Mouse (Mus musculus) brain, embryonic 14.5 days (tissue): ENCODE data around the gene Myh14. TPM values are rescaled to one million over a fixed set of nuclear protein-coding genes. Genes with fewer than 3 reads are reported as not detected.

ENCODE experiments used
- DNase-seq: peaks from one replicate; pipeline ENCODE4 v3.0.0-alpha.2; 2011; ENCODE audit warnings: low read depth
- CTCF ChIP-seq: fragments of 200-500 bp; IDR thresholded peaks from 2 replicates; pipeline ENCODE4 v1.5.1; 2012; ENCODE audit warnings: inconsistent platforms, mild to moderate bottlenecking, moderate library complexity, borderline replicate concordance; ENCODE audit not compliant: insufficient read depth, insufficient read length; ENCODE audit errors: extremely low read depth
- POLR2A ChIP-seq: fragments of 200-500 bp; IDR thresholded peaks from 2 replicates; pipeline ENCODE4 v1.6.1; 2012; ENCODE audit warnings: mild to moderate bottlenecking, inconsistent platforms, borderline replicate concordance; ENCODE audit not compliant: poor library complexity, insufficient read depth, insufficient read length, severe bottlenecking; ENCODE audit errors: extremely low read depth
- polyA plus RNA-seq: library from polyadenylated mRNA; depleted of rRNA; stranded (reverse); fragments of >200 nt; gene quantifications from 2 replicates; pipeline ENCODE4 v1.2.3, GENCODE M21; 2012

The Myh14 gene
- polyA plus RNA-seq, 1 experiment: 1.8 TPM

- peak; percentile 97 for DNase-seq
- TF ChIP-seq POLR2A (peak; percentile 33; the same call in 1 of the 2 replicates), CTCF (no peak)
These were observed 76.9 kb downstream of the Myh14 start for GRCm38 (mm10) chr7:44593775-44594174.

- TF ChIP-seq CTCF: no peak
- no peak for TF ChIP-seq POLR2A
- no peak for DNase-seq
These were observed 77.6 kb downstream of the Myh14 start for GRCm38 (mm10) chr7:44593051-44593450.

GRCm38 (mm10) chr7:44591348-44592116 lies 79.1 kb downstream of the Myh14 start:
- DNase-seq: no peak
- TF ChIP-seq CTCF (no peak), POLR2A (no peak)

GRCm38 (mm10) chr7:44590402-44591347 lies 80.0 kb downstream of the Myh14 start, which contains the start of gene Kcnc3:
Kcnc3 (plus strand) TSS chr7:44590664.
- TF ChIP-seq POLR2A (peak; percentile 75), CTCF (no peak)
- DNase-seq: peak; percentile 99

GRCm38 (mm10) chr7:44589946-44590345 lies 80.7 kb downstream of the Myh14 start:
- peak; percentile 44 for DNase-seq
- TF ChIP-seq POLR2A: no peak
- TF ChIP-seq CTCF: no peak

- TF ChIP-seq POLR2A (peak; percentile 59; the same call in 1 of the 2 replicates), CTCF (no peak)
- peak; percentile 91 for DNase-seq
These were observed 81.5 kb downstream of the Myh14 start for GRCm38 (mm10) chr7:44589149-44589548.

GRCm38 (mm10) chr7:44588338-44588737 lies 82.3 kb downstream of the Myh14 start:
- DNase-seq: no peak
- no peak for TF ChIP-seq CTCF
- no peak for TF ChIP-seq POLR2A

- TF ChIP-seq CTCF: no peak
- TF ChIP-seq POLR2A: no peak
- no peak for DNase-seq
These were observed 83.0 kb downstream of the Myh14 start for GRCm38 (mm10) chr7:44587676-44588075.

GRCm38 (mm10) chr7:44586930-44587329 lies 83.7 kb downstream of the Myh14 start:
- peak; percentile 94 for DNase-seq
- TF ChIP-seq POLR2A (peak; percentile 14; the same call in 1 of the 2 replicates), CTCF (no peak)

- DNase-seq: peak; percentile 89
- no peak for TF ChIP-seq POLR2A
- no peak for TF ChIP-seq CTCF
These were observed 84.1 kb downstream of the Myh14 start for GRCm38 (mm10) chr7:44586518-44586917.

GRCm38 (mm10) chr7:44585606-44586005 lies 85.0 kb downstream of the Myh14 start:
- TF ChIP-seq CTCF (no peak), POLR2A (no peak)
- no peak for DNase-seq

GRCm38 (mm10) chr7:44584921-44585320 lies 85.7 kb downstream of the Myh14 start:
- DNase-seq: no peak
- TF ChIP-seq CTCF: no peak
- no peak for TF ChIP-seq POLR2A
